Mouse (Mus musculus): ENCODE measurements around the gene Cpne4.

Cpne4 gene

GRCm38 (mm10) chr9:104878558-104878957 is 331.5 kb downstream of the Cpne4 start:
- DNase-seq = no peak

- DNase-seq = no peak
These were observed 343.4 kb downstream of the Cpne4 start for GRCm38 (mm10) chr9:104890517-104890916.

- no peak for DNase-seq
These were observed 348.3 kb downstream of the Cpne4 start for GRCm38 (mm10) chr9:104895360-104895759.

- DNase-seq = no peak
These were observed 354.0 kb downstream of the Cpne4 start for GRCm38 (mm10) chr9:104901118-104901517.

DNA sequence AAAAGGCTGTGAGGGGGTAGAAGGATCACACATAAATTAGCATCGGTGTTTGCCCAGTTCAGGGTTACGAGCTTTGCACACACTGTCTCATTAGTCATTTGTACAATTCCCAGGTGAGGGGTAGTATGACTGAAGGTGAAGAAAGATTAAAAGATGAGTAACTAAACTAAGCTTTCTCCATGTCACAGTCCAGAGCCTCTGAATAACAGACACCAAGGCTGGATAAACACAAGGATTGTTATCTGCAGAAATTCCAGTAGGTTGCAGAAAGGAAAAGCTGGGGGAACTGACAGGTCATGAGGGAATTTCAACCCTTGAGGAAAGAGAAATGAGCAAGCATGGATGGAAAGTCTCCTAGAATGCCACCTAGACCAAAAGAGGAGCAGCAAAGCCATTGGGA is 354.7 kb downstream of the Cpne4 start:
- no peak for DNase-seq

GRCm38 (mm10) chr9:104912686-104913085 is 365.6 kb downstream of the Cpne4 start:
- no peak for DNase-seq

DNA sequence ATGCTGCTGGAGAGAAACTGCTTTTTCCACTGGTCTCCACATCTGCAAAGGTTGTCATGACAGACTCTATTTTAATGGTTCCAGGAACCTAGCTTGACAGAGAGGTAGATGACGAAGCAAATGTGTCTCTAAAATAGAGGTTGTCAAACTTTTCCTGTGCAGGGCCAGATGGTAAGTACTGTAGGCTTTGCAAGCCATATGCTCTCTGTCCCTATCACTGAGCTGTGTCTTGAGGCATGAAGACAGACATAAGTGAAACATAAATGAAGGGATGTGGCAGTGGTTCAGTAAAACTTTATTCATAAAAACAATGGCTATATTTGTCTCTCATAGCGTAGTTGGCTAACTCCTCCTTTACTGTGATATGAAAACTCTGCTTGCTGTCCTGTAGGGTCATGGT is 366.2 kb downstream of the Cpne4 start:
- no peak for DNase-seq

DNA sequence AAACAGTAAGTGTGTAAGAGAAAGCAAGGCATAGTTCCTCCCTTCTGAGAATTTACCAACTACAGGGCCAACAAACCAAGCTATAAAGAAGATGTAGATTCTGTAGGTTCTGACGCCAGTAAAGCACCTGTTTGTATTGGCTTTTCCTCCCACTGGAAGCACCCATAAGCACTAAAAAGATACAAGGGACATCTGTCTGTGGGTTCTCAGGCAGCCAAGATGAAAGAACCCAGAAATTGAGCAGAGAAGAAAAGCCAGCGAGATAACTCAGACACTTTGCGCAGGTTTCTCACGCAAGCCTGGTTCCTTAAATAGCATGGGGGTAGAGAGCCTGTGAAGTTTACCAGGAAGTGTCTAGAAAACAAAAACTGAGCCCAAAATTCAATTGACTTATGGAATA is 374.1 kb downstream of the Cpne4 start:
- DNase-seq = no peak

DNA sequence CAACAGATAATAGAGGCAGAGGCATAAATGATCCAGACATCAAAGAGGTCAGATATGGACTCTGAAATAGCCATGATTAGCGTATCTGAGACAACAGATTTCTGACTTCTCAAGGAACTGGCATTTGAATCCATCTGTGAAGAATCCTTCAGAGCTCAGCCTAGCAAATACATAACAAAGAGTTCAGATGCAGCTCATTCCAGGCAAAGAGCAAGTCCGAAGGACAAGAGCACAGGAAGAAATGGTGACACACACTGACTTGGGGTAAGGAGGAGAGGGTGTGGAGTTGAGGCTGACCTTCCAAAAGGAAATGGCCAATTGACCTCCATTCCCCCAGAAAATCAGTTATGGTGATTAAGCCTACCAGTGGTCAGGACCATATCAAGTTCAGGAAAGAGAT is 375.0 kb downstream of the Cpne4 start:
- no peak for DNase-seq

DNA sequence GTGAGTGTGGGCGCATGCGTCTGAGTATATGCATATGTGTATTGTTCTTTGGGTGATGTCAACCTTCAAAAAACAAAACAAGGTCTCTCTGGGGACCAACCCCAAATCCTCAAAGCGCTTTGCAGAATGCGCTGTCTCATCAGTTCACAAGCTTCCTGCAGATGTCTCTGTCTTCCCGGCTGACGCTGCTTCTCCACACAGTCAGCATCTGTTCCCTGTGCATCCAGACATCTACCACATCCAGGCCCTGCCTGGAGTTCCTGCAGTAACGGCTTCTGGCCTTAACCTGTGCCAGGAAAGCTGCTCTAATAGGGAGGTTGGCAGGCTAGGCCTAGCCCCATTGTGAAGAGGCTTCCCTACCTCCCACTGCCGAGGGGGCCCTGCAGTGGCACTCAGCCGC is 381.7 kb downstream of the Cpne4 start:
- no peak for DNase-seq

DNA sequence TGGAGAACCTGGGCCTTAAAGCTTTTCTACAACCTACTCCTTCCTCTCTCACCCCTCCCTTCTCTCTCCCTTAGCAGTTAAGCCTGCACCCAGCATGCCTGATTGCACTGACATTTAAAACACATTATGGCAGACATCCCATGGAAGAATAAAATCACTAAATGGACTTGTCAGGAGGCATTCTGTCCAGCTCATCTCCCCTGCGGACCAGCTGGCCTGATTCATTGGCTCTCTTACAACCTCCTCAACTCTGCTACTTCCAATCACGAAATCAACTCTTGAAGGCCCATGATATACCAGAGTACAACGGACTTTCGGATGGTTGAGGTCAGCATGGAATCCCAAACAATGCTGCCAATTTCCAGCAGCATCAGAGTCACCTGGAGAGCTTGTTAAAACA is 393.3 kb downstream of the Cpne4 start:
- no peak for DNase-seq

- no peak for DNase-seq
These were observed 403.5 kb downstream of the Cpne4 start for GRCm38 (mm10) chr9:104950551-104950950.

- peak; percentile 70 for DNase-seq
These were observed 405.1 kb downstream of the Cpne4 start for GRCm38 (mm10) chr9:104952176-104952575.

- DNase-seq = no peak
These were observed 425.7 kb downstream of the Cpne4 start for GRCm38 (mm10) chr9:104972828-104973227.

DNA sequence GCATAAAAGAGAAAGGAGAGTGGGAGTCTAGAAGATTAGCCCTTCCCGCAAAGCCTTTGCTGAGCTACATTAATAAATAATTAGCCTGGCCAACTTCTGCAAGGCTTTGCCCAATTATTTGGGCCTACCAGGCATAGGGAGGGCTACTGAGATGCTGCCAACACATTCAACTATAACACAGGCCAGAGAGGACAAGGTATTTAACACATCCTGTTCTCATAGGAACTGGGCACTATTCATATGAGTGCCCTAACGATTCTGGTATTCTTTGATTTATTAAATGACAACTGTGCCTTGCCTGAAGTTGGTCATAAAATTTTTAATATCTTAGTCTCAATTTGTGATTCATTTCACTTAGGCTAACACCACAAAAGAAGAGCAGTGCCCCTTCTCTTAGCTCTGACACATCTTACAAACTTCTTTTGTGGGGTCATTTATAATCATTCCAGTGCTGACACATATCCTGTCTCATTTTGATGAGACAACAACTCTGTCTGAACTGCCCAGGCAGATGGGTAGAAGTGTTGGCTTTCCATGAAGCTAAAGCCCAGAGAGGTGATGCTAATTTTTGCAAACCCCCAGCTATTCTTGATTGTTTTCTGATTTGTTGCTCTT is 435.0 kb downstream of the Cpne4 start:
- peak; percentile 13 for DNase-seq

DNA sequence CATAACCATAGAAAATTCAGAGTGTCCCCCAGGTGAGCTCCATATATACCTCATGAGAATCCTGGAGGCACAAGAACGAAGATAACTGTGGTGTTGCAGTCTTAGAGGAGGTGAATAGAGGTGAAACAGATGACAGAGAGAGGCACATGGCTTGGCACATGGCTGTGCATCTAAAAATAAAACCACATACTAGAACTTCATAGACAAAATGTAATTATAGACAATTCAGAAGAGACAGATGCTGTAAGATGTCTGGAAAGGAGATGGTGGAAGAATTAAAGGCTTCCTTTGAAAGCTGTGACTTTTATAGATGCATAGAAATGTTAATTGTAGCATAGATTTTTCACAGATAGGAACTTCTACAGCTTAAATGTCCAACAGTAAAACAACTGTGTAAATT is 451.1 kb downstream of the Cpne4 start:
- no peak for DNase-seq

DNA sequence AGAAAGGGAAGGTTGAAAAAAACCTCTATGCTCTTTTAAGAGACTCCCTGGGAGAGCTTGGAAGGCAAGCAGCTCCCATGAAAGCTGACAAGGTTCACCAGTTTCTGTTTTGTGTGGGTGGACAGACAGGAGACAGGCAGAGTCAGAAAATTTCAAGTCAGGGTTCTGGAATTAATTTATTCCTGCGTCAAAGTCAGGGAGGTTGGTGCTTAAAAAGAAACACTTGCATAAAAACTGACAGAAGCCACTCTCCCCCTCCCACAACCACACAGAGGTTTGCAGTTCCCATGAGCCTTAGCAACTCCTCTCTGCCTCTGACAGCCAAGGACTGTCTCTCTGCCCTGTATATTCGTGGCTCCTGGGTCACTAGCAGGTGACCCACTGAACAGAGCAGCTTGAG is 463.6 kb downstream of the Cpne4 start:
- peak; percentile 53 for DNase-seq

DNA sequence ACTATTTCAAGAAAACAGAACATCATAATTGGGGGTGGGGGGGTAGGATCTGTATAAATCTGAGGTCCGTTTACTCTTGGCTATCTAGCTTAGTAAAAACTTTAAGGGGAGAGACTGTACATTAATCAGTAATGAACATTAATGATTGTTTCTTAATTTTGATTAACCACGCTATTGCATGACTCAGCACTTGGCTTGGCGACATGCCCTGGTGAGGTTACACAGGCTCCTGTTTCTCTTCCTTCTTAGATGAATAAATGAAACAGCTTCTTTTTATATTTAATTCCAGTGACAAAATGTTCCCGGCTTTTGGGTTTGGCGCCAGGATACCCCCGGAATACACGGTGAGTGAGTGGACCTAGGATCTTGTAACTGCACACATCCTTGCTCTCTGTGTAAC is 471.1 kb downstream of the Cpne4 start:
- DNase-seq = peak; percentile 87

DNA sequence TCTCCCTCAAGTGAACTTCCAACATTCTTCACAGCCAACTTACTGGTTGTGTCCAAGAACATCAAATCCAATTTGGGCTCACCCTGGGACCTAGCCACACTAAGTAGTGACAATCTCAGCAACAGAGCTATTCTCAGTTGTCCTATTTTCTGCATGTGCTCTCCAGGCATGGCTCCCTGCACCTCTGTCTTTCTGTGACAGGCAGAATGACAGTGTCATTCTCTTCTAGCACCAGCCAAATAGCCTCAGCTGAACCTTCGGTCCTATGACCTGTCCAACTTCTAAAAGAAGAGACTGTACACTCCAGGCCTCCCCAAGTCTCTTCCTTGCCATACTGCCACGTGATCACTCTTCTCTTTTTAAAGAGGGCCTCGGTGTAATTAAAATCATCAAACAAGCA is 481.2 kb downstream of the Cpne4 start:
- no peak for DNase-seq

- no peak for DNase-seq
These were observed 485.5 kb downstream of the Cpne4 start for GRCm38 (mm10) chr9:105032572-105032971.

GRCm38 (mm10) chr9:105033641-105034040 is 486.6 kb downstream of the Cpne4 start:
- no peak for DNase-seq

- no peak for DNase-seq
These were observed 490.8 kb downstream of the Cpne4 start for GRCm38 (mm10) chr9:105037847-105038246.

- DNase-seq = no peak
These were observed 498.9 kb downstream of the Cpne4 start for GRCm38 (mm10) chr9:105046014-105046413.

GRCm38 (mm10) chr9:105048351-105048750 is 501.3 kb downstream of the Cpne4 start:
- no peak for DNase-seq

DNA sequence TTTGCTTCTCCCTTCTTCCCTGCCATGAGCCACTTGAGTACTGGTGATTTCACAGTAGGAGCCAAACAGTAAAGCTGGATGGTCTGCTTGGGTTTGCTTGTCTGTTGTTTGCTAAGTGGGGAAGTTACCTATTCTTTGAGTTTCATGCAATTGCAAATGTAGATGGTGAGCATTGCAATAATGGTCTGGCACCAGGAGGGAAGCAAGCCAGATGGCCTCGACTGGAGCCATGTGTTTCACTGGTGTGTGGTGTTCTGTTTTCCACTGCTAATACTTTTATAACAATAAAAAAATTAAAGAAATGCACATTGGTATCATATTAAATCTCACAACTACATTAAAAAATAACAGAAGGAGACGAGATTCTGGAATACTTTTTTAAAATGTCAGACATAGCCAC is 502.6 kb downstream of the Cpne4 start:
- no peak for DNase-seq

- DNase-seq = no peak
These were observed 503.2 kb downstream of the Cpne4 start for GRCm38 (mm10) chr9:105050257-105050656.
